Mouse (Mus musculus) stomach, postnatal 0 days (tissue): Measurements from ENCODE around the gene Acp2. TPM values are rescaled to one million over a fixed set of nuclear protein-coding genes. Genes with fewer than 3 reads are reported as not detected.

ENCODE experiments used
- ATAC-seq: fragments of 200-750 bp; cut with Nextera tagmentation; 2 replicates; pipeline ENCODE4 v1.8.0; 2017; ENCODE audit not compliant: low FRiP score, low TSS enrichment
- DNase-seq: peaks from one replicate; pipeline ENCODE4 v3.0.0-alpha.2; 2016; ENCODE audit warnings: low spot score
- H3K27ac ChIP-seq: fragments of 300-500 bp; sonication (generic); replicated peaks from 2 replicates; pipeline ENCODE4 v1.5.1; 2014; ENCODE audit warnings: mild to moderate bottlenecking, control low read depth
- H3K27me3 ChIP-seq: fragments of 300-500 bp; sonication (generic); 2 replicates; pipeline ENCODE4 v1.6.1; 2014; ENCODE audit warnings: low read length; ENCODE audit not compliant: control insufficient read depth, insufficient read depth
- H3K36me3 ChIP-seq: fragments of 300-500 bp; sonication (generic); 2 replicates; pipeline ENCODE4 v1.6.1; 2014; ENCODE audit warnings: low read length, mixed read lengths; ENCODE audit not compliant: control insufficient read depth, insufficient read depth
- H3K4me1 ChIP-seq: fragments of 300-500 bp; sonication (generic); replicated peaks from 2 replicates; pipeline ENCODE4 v1.6.1; 2014; ENCODE audit warnings: antibody characterized with exemption; ENCODE audit not compliant: control insufficient read depth, insufficient read depth
- H3K4me2 ChIP-seq: fragments of 300-500 bp; sonication (generic); replicated peaks from 2 replicates; pipeline ENCODE4 v1.6.1; 2014; ENCODE audit warnings: low read depth, mild to moderate bottlenecking, control low read depth, moderate library complexity
- H3K4me3 ChIP-seq: fragments of 300-500 bp; sonication (generic); 2 replicates; pipeline ENCODE4 v1.5.1; 2014; ENCODE audit warnings: low read depth, low read length, control low read depth
- H3K9ac ChIP-seq: fragments of 300-500 bp; sonication (generic); 2 replicates; pipeline ENCODE4 v1.6.1; 2014; ENCODE audit warnings: mild to moderate bottlenecking, low read length, control low read depth, mixed read lengths
- H3K9me3 ChIP-seq: fragments of 300-500 bp; sonication (generic); 2 replicates; pipeline ENCODE4 v1.6.1; 2016; ENCODE audit warnings: low read length; ENCODE audit not compliant: control insufficient read depth
- CTCF ChIP-seq: IDR thresholded peaks from 2 replicates; pipeline ENCODE4 v1.5.1; 2016; ENCODE audit warnings: antibody characterized with exemption, low read depth, mild to moderate bottlenecking, moderate library complexity
- EP300 ChIP-seq: optimal IDR thresholded peaks from 2 replicates; pipeline ENCODE3; 2016; ENCODE audit warnings: antibody characterized with exemption
- WGBS: fragments of 180-500 bp; shearing (Covaris S2); extraction: QIAGEN DNeasy Blood & Tissue Kit; methylation state at CpG from one replicate; pipeline ENCODE4 v1.1.7; 2014; 5-methylcytosine and 5-hydroxymethylcytosine counted together
- polyA plus RNA-seq: library from polyadenylated mRNA; unstranded; fragments of >200 nt; fragmentation: Nextera tagmentation; extraction: Ambion mirVana; gene quantifications from 2 replicates; pipeline ENCODE4 v1.2.1, GENCODE M21; 2015

The Acp2 gene
- polyA plus RNA-seq, 1 experiment from 2014 or later, result 11.6 TPM

GRCm38 (mm10) chr2:91256256-91257125, 53.8 kb downstream of the Acp2 start:
- Histone ChIP-seq H3K4me1 (peaks cover 10% of the 10 kb centered on the region; the same call in 1 of the 2 replicates), H3K27me3 (no peaks in the 10 kb centered on the region), H3K4me3 (peak overlapping the region; percentile 72), H3K4me2 (peak overlapping the region; percentile 84), H3K36me3 (peaks cover 7% of the 10 kb centered on the region), H3K9me3 (no peaks in the 10 kb centered on the region), H3K9ac (peak overlapping the region; percentile 72), H3K27ac (peak overlapping the region; percentile 91)
- under 1% methylated on average over 45 of the region's 52 CpGs for WGBS
- DNase-seq, result peak; percentile 80
- TF ChIP-seq EP300 (no peak), CTCF (no peak; the same call in 1 of the 2 replicates)
- peak; percentile 63 for ATAC-seq

GRCm38 (mm10) chr2:91257126-91257980, 54.7 kb downstream of the Acp2 start:
- peak overlapping the region; percentile 72 for H3K4me3 ChIP-seq
- peak overlapping the region; percentile 91 for H3K27ac ChIP-seq
- TF ChIP-seq EP300 (no peak), CTCF (0 out of 2 replicates have a peak, but pooled peaks have one; percentile 6)
- peaks cover 10% of the 10 kb centered on the region for H3K36me3 ChIP-seq
- peak overlapping the region; percentile 72 for H3K9ac ChIP-seq
- ATAC-seq, result peak; percentile 81
- peak; percentile 71 for DNase-seq
- peaks cover 10% of the 10 kb centered on the region; the same call in 1 of the 2 replicates for H3K4me1 ChIP-seq
- H3K27me3 ChIP-seq, result no peaks in the 10 kb centered on the region
- H3K9me3 ChIP-seq, result no peaks in the 10 kb centered on the region
- H3K4me2 ChIP-seq, result peak overlapping the region; percentile 84
- 2% methylated on average over 22 of the region's 22 CpGs for WGBS

GRCm38 (mm10) chr2:91258054-91258453, 55.4 kb downstream of the Acp2 start:
- Histone ChIP-seq H3K9ac (peak overlapping the region; percentile 72), H3K27me3 (no peaks in the 10 kb centered on the region), H3K9me3 (no peaks in the 10 kb centered on the region), H3K4me1 (peaks cover 10% of the 10 kb centered on the region; the same call in 1 of the 2 replicates), H3K4me2 (peak overlapping the region; percentile 84), H3K4me3 (peak overlapping the region; percentile 72), H3K36me3 (peaks cover 15% of the 10 kb centered on the region), H3K27ac (peak overlapping the region; percentile 91)
- peak; percentile 70 for ATAC-seq
- TF ChIP-seq EP300 (no peak), CTCF (0 out of 2 replicates have a peak, but pooled peaks have one; percentile 7)
- peak; percentile 74 for DNase-seq
- 38% methylated on average over 5 of the region's 5 CpGs for WGBS

GRCm38 (mm10) chr2:91258830-91259229, 56.1 kb downstream of the Acp2 start:
- H3K36me3 ChIP-seq, result peaks cover 16% of the 10 kb centered on the region
- no peak for ATAC-seq
- peaks cover 10% of the 10 kb centered on the region; the same call in 1 of the 2 replicates for H3K4me1 ChIP-seq
- no peaks in the 10 kb centered on the region for H3K9me3 ChIP-seq
- no peaks in the 10 kb centered on the region for H3K27me3 ChIP-seq
- no peak for DNase-seq
- no peak overlapping the region for H3K4me3 ChIP-seq
- peak overlapping the region; percentile 91 for H3K27ac ChIP-seq
- TF ChIP-seq EP300 (no peak), CTCF (no peak)
- 72% methylated on average over 1 of the region's 1 CpGs for WGBS
- no peak overlapping the region for H3K9ac ChIP-seq
- peak overlapping the region; percentile 84 for H3K4me2 ChIP-seq

- TF ChIP-seq EP300, result no peak
- TF ChIP-seq CTCF, result no peak
- WGBS, result 100% methylated on average over 1 of the region's 1 CpGs
- H3K4me2 ChIP-seq, result no peak overlapping the region
- no peaks in the 10 kb centered on the region for H3K9me3 ChIP-seq
- H3K27ac ChIP-seq, result no peak overlapping the region
- peaks cover 10% of the 10 kb centered on the region; the same call in 1 of the 2 replicates for H3K4me1 ChIP-seq
- ATAC-seq (no peak), DNase-seq (no peak)
- H3K9ac ChIP-seq, result no peak overlapping the region
- peaks cover 16% of the 10 kb centered on the region for H3K36me3 ChIP-seq
- H3K4me3 ChIP-seq, result no peak overlapping the region
- H3K27me3 ChIP-seq, result no peaks in the 10 kb centered on the region
Observed at GRCm38 (mm10) chr2:91259493-91259892, 56.8 kb downstream of the Acp2 start.

Other genes with a start within 250 kb of the Acp2 start
- gene Rapsn, start 167.3 kb upstream of the Acp2 start, polyA plus RNA-seq, result 1.3 and 1.8 TPM in 2 replicates
- gene Psmc3, start 148.9 kb upstream of the Acp2 start, polyA plus RNA-seq, result 203 and 211 TPM in 2 replicates
- 19.1 and 19.4 TPM in 2 replicates for gene Slc39a13, start 132.5 kb upstream of the Acp2 start, polyA plus RNA-seq
- gene Spi1, start 120.5 kb upstream of the Acp2 start, polyA plus RNA-seq, result 6.4 and 7.0 TPM in 2 replicates
- gene Mybpc3, start 84.7 kb upstream of the Acp2 start, polyA plus RNA-seq, result 0.02 and 0.07 TPM in 2 replicates
- 7.5 and 8.7 TPM in 2 replicates for gene Madd, start 19.0 kb upstream of the Acp2 start, polyA plus RNA-seq
- gene Nr1h3, start 51 bp upstream of the Acp2 start, polyA plus RNA-seq, result 1.8 and 2.2 TPM in 2 replicates
- gene Ddb2, start 34.1 kb downstream of the Acp2 start, polyA plus RNA-seq, result 11.0 and 12.5 TPM in 2 replicates
- 46.2 and 52.2 TPM in 2 replicates for gene Pacsin3, start 53.1 kb downstream of the Acp2 start, polyA plus RNA-seq
- 46.7 and 48.1 TPM in 2 replicates for gene Arfgap2, start 62.1 kb downstream of the Acp2 start, polyA plus RNA-seq
- gene 1110051M20Rik, start 241.8 kb downstream of the Acp2 start, polyA plus RNA-seq, result 19.1 and 20.3 TPM in 2 replicates